Mouse (Mus musculus) stomach, postnatal 0 days (tissue): Measurements from ENCODE around the gene Cactin. TPM values are rescaled to one million over a fixed set of nuclear protein-coding genes. Genes with fewer than 3 reads are reported as not detected.
A peak's percentile ranks its signal among the peaks of the same experiment; 100 is the strongest.

Experiments used
- ATAC-seq: fragments of 200-750 bp; cut with Nextera tagmentation; 2 replicates; pipeline ENCODE4 v1.8.0; 2017; ENCODE audit not compliant: low FRiP score, low TSS enrichment
- DNase-seq: peaks from one replicate; pipeline ENCODE4 v3.0.0-alpha.2; 2016; ENCODE audit warnings: low spot score
- H3K27ac ChIP-seq: fragments of 300-500 bp; sonication (generic); replicated peaks from 2 replicates; pipeline ENCODE4 v1.5.1; 2014; ENCODE audit warnings: mild to moderate bottlenecking, control low read depth
- H3K27me3 ChIP-seq: fragments of 300-500 bp; sonication (generic); 2 replicates; pipeline ENCODE4 v1.6.1; 2014; ENCODE audit warnings: low read length; ENCODE audit not compliant: control insufficient read depth, insufficient read depth
- H3K36me3 ChIP-seq: fragments of 300-500 bp; sonication (generic); 2 replicates; pipeline ENCODE4 v1.6.1; 2014; ENCODE audit warnings: low read length, mixed read lengths; ENCODE audit not compliant: control insufficient read depth, insufficient read depth
- H3K4me1 ChIP-seq: fragments of 300-500 bp; sonication (generic); replicated peaks from 2 replicates; pipeline ENCODE4 v1.6.1; 2014; ENCODE audit warnings: antibody characterized with exemption; ENCODE audit not compliant: control insufficient read depth, insufficient read depth
- H3K4me2 ChIP-seq: fragments of 300-500 bp; sonication (generic); replicated peaks from 2 replicates; pipeline ENCODE4 v1.6.1; 2014; ENCODE audit warnings: low read depth, mild to moderate bottlenecking, control low read depth, moderate library complexity
- H3K4me3 ChIP-seq: fragments of 300-500 bp; sonication (generic); 2 replicates; pipeline ENCODE4 v1.5.1; 2014; ENCODE audit warnings: low read depth, low read length, control low read depth
- H3K9ac ChIP-seq: fragments of 300-500 bp; sonication (generic); 2 replicates; pipeline ENCODE4 v1.6.1; 2014; ENCODE audit warnings: mild to moderate bottlenecking, low read length, control low read depth, mixed read lengths
- H3K9me3 ChIP-seq: fragments of 300-500 bp; sonication (generic); 2 replicates; pipeline ENCODE4 v1.6.1; 2016; ENCODE audit warnings: low read length; ENCODE audit not compliant: control insufficient read depth
- CTCF ChIP-seq: IDR thresholded peaks from 2 replicates; pipeline ENCODE4 v1.5.1; 2016; ENCODE audit warnings: antibody characterized with exemption, low read depth, mild to moderate bottlenecking, moderate library complexity
- EP300 ChIP-seq: optimal IDR thresholded peaks from 2 replicates; pipeline ENCODE3; 2016; ENCODE audit warnings: antibody characterized with exemption
- WGBS: fragments of 180-500 bp; shearing (Covaris S2); extraction: QIAGEN DNeasy Blood & Tissue Kit; methylation state at CpG from one replicate; pipeline ENCODE4 v1.1.7; 2014; 5-methylcytosine and 5-hydroxymethylcytosine counted together
- polyA plus RNA-seq: library from polyadenylated mRNA; unstranded; fragments of >200 nt; fragmentation: Nextera tagmentation; extraction: Ambion mirVana; gene quantifications from 2 replicates; pipeline ENCODE4 v1.2.1, GENCODE M21; 2015

Gene Cactin
- polyA plus RNA-seq, 1 experiment from 2014 or later = 16.2 TPM

DNA sequence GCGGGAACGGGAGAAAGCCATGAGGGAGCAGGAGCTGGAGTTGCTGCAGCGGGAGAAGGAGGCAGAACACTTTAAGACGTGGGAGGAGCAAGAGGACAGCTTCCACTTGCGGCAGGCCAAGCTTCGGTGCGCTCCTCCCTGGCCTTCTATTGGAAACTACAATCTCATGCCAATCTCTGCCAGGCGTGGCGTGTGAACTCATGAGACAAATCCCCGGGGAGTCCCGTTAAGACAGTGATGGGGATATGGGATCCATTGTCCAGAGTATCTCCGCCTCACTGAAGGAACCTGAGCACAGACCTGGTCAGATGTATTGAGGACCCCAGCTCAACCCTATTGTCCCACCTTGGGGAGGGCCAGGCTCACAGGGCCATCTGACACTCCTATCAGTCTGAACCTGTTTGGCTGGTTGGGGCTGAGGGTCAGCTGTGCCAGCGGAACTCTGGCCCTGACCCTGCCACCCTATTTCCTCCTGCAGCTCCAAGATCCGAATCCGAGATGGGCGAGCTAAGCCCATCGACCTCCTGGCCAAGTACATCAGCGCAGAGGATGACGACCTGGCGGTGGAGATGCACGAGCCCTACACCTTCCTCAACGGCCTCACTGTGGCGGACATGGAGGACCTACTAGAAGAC is 2.4 kb downstream of the Cactin start:
- DNase-seq = no peak
- Histone ChIP-seq H3K9ac (no peak overlapping the region), H3K36me3 (peaks cover 44% of the 10 kb centered on the region), H3K4me1 (peaks cover 10% of the 10 kb centered on the region; the same call in 1 of the 2 replicates), H3K27ac (no peak overlapping the region), H3K9me3 (no peaks in the 10 kb centered on the region), H3K27me3 (no peaks in the 10 kb centered on the region), H3K4me2 (no peak overlapping the region), H3K4me3 (no peak overlapping the region)
- no peak for TF ChIP-seq CTCF
- TF ChIP-seq EP300 = no peak
- no peak for ATAC-seq
- WGBS = 89% methylated on average over 23 of the region's 23 CpGs

DNA sequence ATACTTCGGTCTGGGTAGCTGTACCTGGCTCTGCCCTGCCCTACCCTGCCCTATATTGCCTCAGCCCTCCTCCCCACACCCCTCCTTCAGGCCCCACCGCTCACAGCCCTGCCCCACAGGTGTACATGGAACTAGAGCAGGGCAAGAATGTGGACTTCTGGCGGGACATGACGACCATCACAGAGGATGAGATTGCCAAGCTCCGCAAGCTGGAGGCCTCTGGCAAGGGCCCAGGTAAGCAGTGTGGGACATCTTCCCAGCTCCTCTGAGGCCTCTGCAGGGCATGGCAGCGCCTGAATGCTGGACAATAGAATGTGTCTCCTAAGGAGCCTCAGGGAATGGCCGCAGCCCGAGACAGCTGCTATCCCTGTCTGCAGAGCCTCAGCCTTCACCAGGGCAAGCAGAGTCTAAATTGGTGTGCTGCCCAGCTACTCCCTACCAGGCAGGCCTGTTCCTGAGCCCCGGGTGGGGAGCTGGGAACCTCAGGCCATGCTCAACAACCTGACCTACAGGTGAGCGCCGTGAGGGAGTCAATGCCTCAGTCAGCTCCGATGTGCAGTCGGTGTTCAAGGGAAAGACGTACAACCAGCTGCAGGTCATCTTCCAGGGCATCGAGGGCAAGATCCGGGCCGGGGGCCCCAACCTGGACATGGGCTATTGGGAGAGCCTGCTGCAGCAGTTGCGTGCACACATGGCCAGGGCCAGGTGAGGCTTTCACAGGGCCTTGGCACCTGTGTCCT is 3.1 kb downstream of the Cactin start:
- DNase-seq (no peak), ATAC-seq (no peak)
- 91% methylated on average over 18 of the region's 18 CpGs for WGBS
- H3K27ac ChIP-seq = no peak overlapping the region
- H3K36me3 ChIP-seq = peaks cover 44% of the 10 kb centered on the region
- H3K4me3 ChIP-seq = no peak overlapping the region
- no peak overlapping the region for H3K4me2 ChIP-seq
- no peaks in the 10 kb centered on the region for H3K27me3 ChIP-seq
- H3K9ac ChIP-seq = no peak overlapping the region
- no peaks in the 10 kb centered on the region for H3K9me3 ChIP-seq
- TF ChIP-seq CTCF = no peak
- H3K4me1 ChIP-seq = peaks cover 8% of the 10 kb centered on the region; the same call in 1 of the 2 replicates

DNA sequence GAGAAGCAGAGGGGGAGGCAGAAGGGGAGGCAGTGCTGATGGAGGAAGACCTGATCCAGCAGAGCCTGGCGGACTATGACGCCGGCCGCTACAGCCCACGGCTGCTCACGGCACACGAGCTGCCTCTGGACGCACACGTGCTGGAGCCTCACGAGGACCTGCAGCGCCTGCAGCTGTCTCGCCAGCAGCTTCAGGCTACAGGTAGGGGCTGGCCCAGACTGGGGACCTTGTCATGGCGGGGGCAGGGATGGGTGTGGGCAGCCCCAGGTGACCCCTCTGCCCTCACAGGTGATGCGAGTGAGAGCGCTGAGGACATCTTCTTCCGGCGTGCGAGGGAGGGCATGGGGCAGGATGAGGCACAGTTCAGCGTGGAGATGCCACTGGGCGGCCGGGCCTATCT is 4.3 kb downstream of the Cactin start:
- Histone ChIP-seq H3K36me3 (peaks cover 44% of the 10 kb centered on the region), H3K4me1 (peaks cover 11% of the 10 kb centered on the region), H3K4me2 (no peak overlapping the region), H3K9ac (no peak overlapping the region), H3K4me3 (no peak overlapping the region), H3K9me3 (no peaks in the 10 kb centered on the region), H3K27me3 (no peaks in the 10 kb centered on the region), H3K27ac (no peak overlapping the region)
- TF ChIP-seq EP300 (no peak), CTCF (no peak)
- no peak for ATAC-seq
- no peak for DNase-seq
- 94% methylated on average over 21 of the region's 21 CpGs for WGBS

DNA sequence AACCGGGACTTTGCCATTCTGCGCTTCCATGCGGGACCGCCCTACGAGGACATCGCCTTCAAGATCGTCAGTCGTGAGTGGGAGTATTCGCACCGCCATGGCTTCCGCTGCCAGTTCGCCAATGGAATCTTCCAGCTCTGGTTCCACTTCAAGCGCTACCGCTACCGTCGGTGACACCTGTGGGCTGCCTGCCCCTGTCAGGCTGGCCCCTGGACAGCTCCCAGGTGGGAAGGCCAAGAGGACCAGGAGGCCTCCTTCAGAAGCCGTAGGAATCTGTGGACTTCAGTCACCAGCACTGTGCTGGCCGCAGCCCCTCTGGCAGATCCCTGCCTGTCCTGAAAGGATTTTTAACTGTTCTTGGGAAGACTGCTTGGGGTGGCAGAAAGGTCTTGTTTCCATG is 4.9 kb downstream of the Cactin start:
- Histone ChIP-seq H3K36me3 (peaks cover 44% of the 10 kb centered on the region), H3K4me3 (no peak overlapping the region), H3K9me3 (no peaks in the 10 kb centered on the region), H3K27ac (no peak overlapping the region), H3K4me1 (peaks cover 14% of the 10 kb centered on the region), H3K4me2 (no peak overlapping the region), H3K27me3 (no peaks in the 10 kb centered on the region), H3K9ac (no peak overlapping the region)
- DNase-seq (no peak), ATAC-seq (no peak)
- WGBS = 92% methylated on average over 18 of the region's 18 CpGs
- TF ChIP-seq EP300 (no peak), CTCF (no peak)

DNA sequence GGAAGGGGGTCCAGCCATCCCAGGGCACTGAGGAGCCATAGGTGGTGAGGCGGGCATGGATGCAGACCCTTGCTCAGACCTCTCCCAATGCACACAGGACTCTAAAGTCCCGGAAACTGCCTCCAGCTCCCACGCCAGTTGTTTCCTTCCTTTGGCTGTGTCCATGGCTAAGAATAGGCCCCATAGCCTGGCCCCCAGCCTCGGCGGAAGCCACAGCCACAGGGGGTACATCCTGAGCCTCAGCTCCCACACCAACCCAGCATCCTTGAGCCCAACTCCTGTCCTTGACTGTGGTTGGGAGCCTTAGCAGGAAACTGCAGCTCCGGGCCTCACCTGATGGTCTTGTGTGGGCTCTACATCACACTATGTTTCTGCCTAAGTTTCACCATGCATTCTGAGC is 6.0 kb downstream of the Cactin start:
- ATAC-seq = no peak
- no peak overlapping the region for H3K9ac ChIP-seq
- H3K9me3 ChIP-seq = no peaks in the 10 kb centered on the region
- 78% methylated on average over 6 of the region's 6 CpGs for WGBS
- H3K36me3 ChIP-seq = peaks cover 44% of the 10 kb centered on the region
- TF ChIP-seq EP300 = no peak
- TF ChIP-seq CTCF = no peak
- DNase-seq = no peak
- H3K4me3 ChIP-seq = no peak overlapping the region
- H3K4me2 ChIP-seq = no peak overlapping the region
- peak overlapping the region; percentile 35; the same call in 1 of the 2 replicates for H3K27ac ChIP-seq
- H3K27me3 ChIP-seq = no peaks in the 10 kb centered on the region
- peaks cover 11% of the 10 kb centered on the region for H3K4me1 ChIP-seq

DNA sequence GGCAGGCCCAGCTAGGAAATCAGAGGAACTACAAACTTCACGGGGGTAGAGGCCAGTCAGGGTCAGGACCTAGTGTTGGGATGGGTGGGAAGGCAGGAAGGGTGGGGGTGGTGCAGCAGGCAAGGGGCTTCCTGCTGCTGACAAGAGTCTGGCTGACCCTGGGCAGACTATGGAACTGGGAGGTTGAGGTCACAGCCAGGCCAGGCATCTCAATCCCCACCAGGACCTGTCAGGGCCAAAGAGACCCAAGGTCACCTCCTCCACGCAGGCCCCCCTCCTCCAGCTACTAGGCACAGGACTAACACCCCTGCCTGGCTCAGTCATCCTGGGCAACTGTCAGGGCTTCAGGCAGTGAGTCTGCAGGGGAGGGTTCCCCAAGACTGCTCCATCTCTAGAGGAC is 7.1 kb downstream of the Cactin start:
- Histone ChIP-seq H3K4me3 (no peak overlapping the region), H3K27me3 (no peaks in the 10 kb centered on the region), H3K36me3 (peaks cover 38% of the 10 kb centered on the region), H3K4me1 (peaks cover 11% of the 10 kb centered on the region), H3K4me2 (peak overlapping the region; percentile 57), H3K9ac (peak overlapping the region; percentile 43), H3K9me3 (no peaks in the 10 kb centered on the region), H3K27ac (peak overlapping the region; percentile 92)
- TF ChIP-seq CTCF = no peak
- no peak for TF ChIP-seq EP300
- ATAC-seq = no peak
- 35% methylated on average over 2 of the region's 2 CpGs for WGBS
- no peak for DNase-seq
